In genomic region chr2:114812141-114812902, GRCm38 (mm10) we compare ENCODE assay signal across 18 mouse cellular contexts.
DNase-seq lines count a peak whose midpoint lies in the region; ATAC-seq and TF ChIP-seq lines count a peak whose summit lies in the region.
"Had no signal": no experiment of that assay in that cellular context is flagged by ENCODE, and none has a peak within 500 bp of the region (broad histone marks: within the 10 kb centered on the region; RNA-seq: fewer than 3 reads in every experiment).

No protein-coding gene starts in this region.

- no peaks in the 10 kb centered on the region for H3K36me3 ChIP-seq in lung, embryonic 14.5 days (ENCODE audit: insufficient read depth)
- no peaks in the 10 kb centered on the region for H3K36me3 ChIP-seq in limb, embryonic 10.5 days
- H3K36me3 ChIP-seq: embryonic facial prominence, embryonic 15.5 days; G1E; limb, embryonic 15.5 days; midbrain, embryonic 15.5 days had no signal

- no peaks in the 10 kb centered on the region for H3K27me3 ChIP-seq in lung, embryonic 14.5 days (ENCODE audit: insufficient read depth, low read length)
- H3K27me3 ChIP-seq in limb, embryonic 10.5 days (ENCODE audit: low read depth, poor library complexity, severe bottlenecking): no peaks in the 10 kb centered on the region
- H3K27me3 ChIP-seq: embryonic facial prominence, embryonic 15.5 days; limb, embryonic 15.5 days; midbrain, embryonic 15.5 days had no signal

- no peaks in the 10 kb centered on the region for H3K9me3 ChIP-seq in lung, embryonic 14.5 days (ENCODE audit: low read depth, low read length)
- H3K9me3 ChIP-seq in limb, embryonic 10.5 days (replicated peaks): no peaks in the 10 kb centered on the region
- H3K9me3 ChIP-seq: embryonic facial prominence, embryonic 15.5 days; G1E; limb, embryonic 15.5 days; midbrain, embryonic 15.5 days had no signal

- no peak for ATAC-seq in lung, embryonic 14.5 days (ENCODE audit: insufficient read depth)
- ATAC-seq: forebrain, embryonic 14.5 days; midbrain, embryonic 15.5 days had no signal

- no peak overlapping the region for H3K9ac ChIP-seq in lung, embryonic 14.5 days
- H3K9ac ChIP-seq: embryonic facial prominence, embryonic 15.5 days; limb, embryonic 15.5 days; midbrain, embryonic 15.5 days had no signal

- peak; percentile 9 for DNase-seq in embryo, embryonic 9.5 days (ENCODE audit: extremely low spot score)
- no peak for DNase-seq in embryo, embryonic 11 days
- DNase-seq in lung, embryonic 14.5 days: peak; percentile 8
- DNase-seq in lung, postnatal 14 days: no peak
- peak; percentile 35 to 61 for DNase-seq in kidney, adult 8-10 months
- DNase-seq in limb, embryonic 10.5 days (ENCODE audit: low spot score): no peak
- DNase-seq in gastrocnemius, postnatal 10 days: no peak
- no peak for DNase-seq in cerebellum, postnatal 10 days
- DNase-seq: cerebellum, adult 9-10 months; gastrocnemius, adult 2 months; right cerebral cortex, postnatal 4 days; thymus, adult 2 months had no signal

- H3K4me3 ChIP-seq in lung, embryonic 14.5 days (ENCODE audit: low read depth, low read length): no peak overlapping the region
- H3K4me3 ChIP-seq in limb, embryonic 10.5 days: no peak overlapping the region
- H3K4me3 ChIP-seq: embryonic facial prominence, embryonic 15.5 days; gastrocnemius, adult 2 months; limb, embryonic 15.5 days; midbrain, embryonic 15.5 days had no signal

- no peak overlapping the region for H3K4me2 ChIP-seq in lung, embryonic 14.5 days
- H3K4me2 ChIP-seq: embryonic facial prominence, embryonic 15.5 days; limb, embryonic 15.5 days; midbrain, embryonic 15.5 days had no signal

- no peak overlapping the region for H3K27ac ChIP-seq in lung, embryonic 14.5 days (ENCODE audit: low read depth)
- peak overlapping the region; percentile 38; the same call in 1 of the 2 replicates for H3K27ac ChIP-seq in limb, embryonic 10.5 days
- H3K27ac ChIP-seq: embryonic facial prominence, embryonic 15.5 days; gastrocnemius, adult 2 months; limb, embryonic 15.5 days; macrophage; midbrain, embryonic 15.5 days had no signal

- TF ChIP-seq CTCF in lung, embryonic 14.5 days (IDR thresholded peaks at IDR 0.05; ENCODE audit: low read depth): no peak

- WGBS in lung, embryonic 14.5 days: 34% methylated on average over 11 of the region's 11 CpGs
- 62% methylated on average over 11 of the region's 11 CpGs for WGBS in limb, embryonic 10.5 days

- H3K4me1 ChIP-seq in lung, embryonic 14.5 days (ENCODE audit: insufficient read depth): no peaks in the 10 kb centered on the region
- H3K4me1 ChIP-seq in limb, embryonic 10.5 days: peaks cover 54% of the 10 kb centered on the region
- H3K4me1 ChIP-seq: embryonic facial prominence, embryonic 15.5 days; limb, embryonic 15.5 days; midbrain, embryonic 15.5 days had no signal

Comparison
In these comparisons a context has a peak if more than half of its experiments do, and no peak if none do; other contexts are left out.
1. DNase-seq: peak in embryo, embryonic 9.5 days (single experiment), lung, embryonic 14.5 days (single experiment) and kidney, adult 8-10 months (2 of 2); none in embryo, embryonic 11 days (single experiment), lung, postnatal 14 days (single experiment), limb, embryonic 10.5 days (single experiment), gastrocnemius, postnatal 10 days (single experiment) and cerebellum, postnatal 10 days (0 of 2).